Mouse (Mus musculus) liver, adult 2 months (tissue): ENCODE data around the gene Gnaq. TPM values are rescaled to one million over a fixed set of nuclear protein-coding genes. Genes with fewer than 3 reads are reported as not detected.
A peak's percentile ranks its signal among the peaks of the same experiment; 100 is the strongest.

Experiments used
- DNase-seq: peaks from one replicate; pipeline ENCODE4 v3.0.0-alpha.2; 2011; ENCODE audit warnings: low read depth, low spot score; ENCODE audit errors: extremely low read depth
- H3K27ac ChIP-seq: fragments of 200-500 bp; replicated peaks from 2 replicates; pipeline ENCODE4 v1.5.1; 2012; ENCODE audit warnings: low read depth, mild to moderate bottlenecking, control low read depth, inconsistent platforms, low read length; ENCODE audit not compliant: insufficient read depth
- H3K27me3 ChIP-seq: fragments of 200-500 bp; 2 replicates; pipeline ENCODE4 v1.6.1; 2012; ENCODE audit warnings: mild to moderate bottlenecking, moderate library complexity, low read length, inconsistent platforms; ENCODE audit not compliant: control insufficient read depth, insufficient read depth
- H3K36me3 ChIP-seq: fragments of 200-500 bp; 2 replicates; pipeline ENCODE4 v1.6.1; 2012; ENCODE audit warnings: low read length, inconsistent platforms; ENCODE audit not compliant: control insufficient read depth, insufficient read depth
- H3K4me1 ChIP-seq: fragments of 200-500 bp; 2 replicates; pipeline ENCODE4 v1.6.1; 2011; ENCODE audit warnings: low read length; ENCODE audit not compliant: control insufficient read depth, insufficient read depth
- H3K4me3 ChIP-seq: fragments of 200-500 bp; 2 replicates; pipeline ENCODE4 v1.5.1; 2011; ENCODE audit warnings: low read depth, mild to moderate bottlenecking, control low read depth, low read length, moderate library complexity; ENCODE audit not compliant: insufficient read depth
- H3K79me2 ChIP-seq: fragments of 200-500 bp; 2 replicates; pipeline ENCODE4 v1.6.1; 2012; ENCODE audit warnings: inconsistent platforms, mild to moderate bottlenecking, low read length, moderate library complexity; ENCODE audit not compliant: control insufficient read depth, insufficient read depth
- H3K9ac ChIP-seq: fragments of 200-500 bp; 2 replicates; pipeline ENCODE4 v1.6.1; 2012; ENCODE audit warnings: low read depth, mild to moderate bottlenecking, control low read depth, inconsistent platforms, low read length
- CTCF ChIP-seq: fragments of 200-500 bp; IDR thresholded peaks from 2 replicates; pipeline ENCODE4 v1.5.1; 2011; ENCODE audit warnings: low read depth, low read length, control low read depth
- POLR2A ChIP-seq: fragments of 200-500 bp; IDR thresholded peaks from 2 replicates; pipeline ENCODE4 v1.6.1; 2011; ENCODE audit warnings: low read length, control low read depth; ENCODE audit not compliant: insufficient read depth; ENCODE audit errors: extremely low read depth
- WGBS: fragments of 180-500 bp; shearing (Covaris S2); methylation state at CpG from one replicate; pipeline ENCODE4 v1.1.7; 2018; 5-methylcytosine and 5-hydroxymethylcytosine counted together
- polyA plus RNA-seq: library from polyadenylated mRNA; depleted of rRNA; stranded (reverse); fragments of >200 nt; gene quantifications from 2 replicates; pipeline ENCODE4 v1.2.3, GENCODE M21; 2012
- total RNA-seq: library from RNA; depleted of rRNA; stranded (reverse); fragments of >200 nt; gene quantifications from 2 replicates; pipeline ENCODE4 v1.2.3, GENCODE M21; 2014

The Gnaq gene
- total and polyA plus RNA-seq, 2 experiments: 5.2 to 10.2 TPM

- Histone ChIP-seq H3K9ac (no peak overlapping the region), H3K36me3 (no peaks in the 10 kb centered on the region), H3K27ac (no peak overlapping the region), H3K4me1 (peaks cover 3% of the 10 kb centered on the region; the same call in 1 of the 2 replicates), H3K79me2 (peaks cover 8% of the 10 kb centered on the region; the same call in 1 of the 2 replicates), H3K27me3 (no peaks in the 10 kb centered on the region), H3K4me3 (no peak overlapping the region)
- no peak for DNase-seq
- no peak for TF ChIP-seq POLR2A
- TF ChIP-seq CTCF: no peak
- 99% methylated on average over 2 of the region's 2 CpGs for WGBS
These were observed 3.5 kb upstream of the Gnaq start for GRCm38 (mm10) chr19:16129171-16129570.

DNA sequence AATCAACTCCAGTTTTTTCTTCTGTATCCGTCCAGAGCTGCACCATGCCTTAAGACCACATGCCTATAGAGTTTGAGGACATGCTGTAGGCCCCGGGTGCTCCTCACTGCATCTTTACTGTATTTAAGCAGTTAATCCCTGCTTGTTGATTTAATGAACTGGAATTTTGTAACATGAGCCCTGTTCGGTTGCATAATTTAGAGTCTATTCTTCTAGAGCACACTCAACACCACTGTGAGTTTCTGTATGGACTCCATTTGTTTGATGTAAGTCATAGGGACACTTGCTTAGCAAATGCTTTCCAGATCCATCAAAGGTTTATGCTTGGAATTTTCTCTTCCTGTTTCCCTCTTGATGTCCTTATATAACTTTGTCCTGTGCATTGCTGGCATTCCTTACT lies 2.2 kb upstream of the Gnaq start:
- Histone ChIP-seq H3K79me2 (peaks cover 11% of the 10 kb centered on the region), H3K27ac (no peak overlapping the region), H3K4me1 (peaks cover 3% of the 10 kb centered on the region; the same call in 1 of the 2 replicates), H3K4me3 (no peak overlapping the region), H3K9ac (no peak overlapping the region), H3K27me3 (no peaks in the 10 kb centered on the region), H3K36me3 (no peaks in the 10 kb centered on the region)
- 44% methylated on average over 3 of the region's 3 CpGs for WGBS
- TF ChIP-seq POLR2A: no peak
- TF ChIP-seq CTCF: no peak
- peak; percentile 61 for DNase-seq

DNA sequence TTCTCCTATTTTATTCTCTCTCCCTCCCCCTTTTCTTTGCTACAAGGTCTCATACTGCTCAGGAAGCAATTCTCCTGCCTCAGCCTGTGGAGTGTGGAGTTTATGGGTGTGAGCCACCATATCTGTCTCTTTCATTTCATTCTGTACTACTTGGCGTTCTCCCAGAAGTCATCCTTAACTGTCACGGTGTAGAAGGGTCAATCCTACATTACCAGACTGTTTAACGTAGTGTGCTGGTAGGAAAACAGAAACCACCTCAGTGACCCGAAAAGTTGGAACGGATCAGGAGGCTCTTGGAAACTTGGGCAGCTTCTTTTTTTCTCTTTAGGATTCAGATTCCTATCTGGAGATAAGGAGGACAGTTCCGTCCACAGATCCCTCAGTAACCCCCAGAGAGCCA lies 800 bp upstream of the Gnaq start:
- H3K9ac ChIP-seq: peak overlapping the region; percentile 71
- TF ChIP-seq POLR2A: no peak
- no peak for TF ChIP-seq CTCF
- H3K36me3 ChIP-seq: no peaks in the 10 kb centered on the region
- H3K27me3 ChIP-seq: no peaks in the 10 kb centered on the region
- 2% methylated on average over 6 of the region's 6 CpGs for WGBS
- H3K27ac ChIP-seq: peak overlapping the region; percentile 75
- peak; percentile 48 for DNase-seq
- H3K4me3 ChIP-seq: peak overlapping the region; percentile 99
- H3K4me1 ChIP-seq: peaks cover 3% of the 10 kb centered on the region; the same call in 1 of the 2 replicates
- peaks cover 15% of the 10 kb centered on the region for H3K79me2 ChIP-seq

- Histone ChIP-seq H3K36me3 (no peaks in the 10 kb centered on the region), H3K4me1 (peaks cover 3% of the 10 kb centered on the region; the same call in 1 of the 2 replicates), H3K79me2 (peaks cover 15% of the 10 kb centered on the region), H3K9ac (peak overlapping the region; percentile 95), H3K27me3 (no peaks in the 10 kb centered on the region), H3K27ac (peak overlapping the region; percentile 75), H3K4me3 (peak overlapping the region; percentile 99)
- DNase-seq: peak; percentile 65
- TF ChIP-seq POLR2A (peak; percentile 59; the same call in 1 of the 2 replicates), CTCF (no peak)
- under 1% methylated on average over 49 of the region's 57 CpGs for WGBS
These were observed 266 bp upstream of the Gnaq start for GRCm38 (mm10) chr19:16132340-16132790.

DNA sequence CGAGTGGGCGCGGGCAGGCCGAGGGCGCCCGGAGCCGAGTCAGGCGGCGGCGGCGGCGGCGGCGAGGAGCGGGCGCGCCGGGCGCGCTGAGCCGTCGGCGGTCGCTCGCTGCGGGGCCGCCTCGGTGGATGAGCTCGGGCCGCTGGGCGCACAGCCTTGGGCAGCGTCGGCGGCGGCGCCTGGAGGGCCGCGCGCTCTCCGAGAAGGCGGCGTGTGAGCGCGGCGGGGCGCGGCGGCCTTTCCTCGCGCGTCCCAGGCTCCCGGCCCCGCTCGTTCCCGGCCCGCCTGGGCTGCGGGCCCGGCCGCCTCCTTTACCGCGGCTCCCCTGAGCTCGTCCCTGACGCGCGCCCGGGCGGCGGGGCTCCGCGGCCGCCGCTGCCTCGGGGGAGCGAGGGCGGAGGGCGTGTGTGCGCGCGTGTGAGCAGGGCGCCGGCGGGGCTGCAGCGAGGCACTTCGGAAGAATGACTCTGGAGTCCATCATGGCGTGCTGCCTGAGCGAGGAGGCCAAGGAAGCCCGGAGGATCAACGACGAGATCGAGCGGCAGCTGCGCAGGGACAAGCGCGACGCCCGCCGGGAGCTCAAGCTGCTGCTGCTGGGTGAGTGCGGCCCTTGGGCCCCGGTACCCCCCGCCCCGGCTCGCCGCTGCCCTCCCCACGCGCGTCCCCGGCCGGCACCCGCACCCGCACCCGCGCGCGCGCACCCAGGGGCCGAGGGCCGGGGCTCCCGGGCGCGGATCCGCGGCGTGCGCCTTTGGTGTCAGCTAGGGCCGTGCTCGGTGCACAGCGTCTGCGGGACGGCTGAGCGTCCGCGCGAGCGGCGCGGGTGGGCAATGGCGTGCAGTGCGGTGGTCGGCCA lies 462 bp downstream of the Gnaq start:
- no peak for TF ChIP-seq POLR2A
- no peak for TF ChIP-seq CTCF
- H3K36me3 ChIP-seq: no peaks in the 10 kb centered on the region
- peak; percentile 31 for DNase-seq
- peaks cover 16% of the 10 kb centered on the region for H3K79me2 ChIP-seq
- no peaks in the 10 kb centered on the region for H3K27me3 ChIP-seq
- H3K27ac ChIP-seq: peak overlapping the region; percentile 60
- H3K4me3 ChIP-seq: peak overlapping the region; percentile 99
- peak overlapping the region; percentile 95 for H3K9ac ChIP-seq
- H3K4me1 ChIP-seq: peaks cover 3% of the 10 kb centered on the region; the same call in 1 of the 2 replicates
- 5% methylated on average over 127 of the region's 139 CpGs for WGBS
